Mouse (Mus musculus) lung, postnatal 36 days (tissue): ENCODE data around the gene Megf6.
A peak's percentile ranks its signal among the peaks of the same experiment; 100 is the strongest.

Experiments
- DNase-seq: peaks from one replicate; pipeline ENCODE4 v3.0.0; 2022; ENCODE audit warnings: mixed read lengths

Megf6 gene

GRCm38 (mm10) chr4:154260755-154261154 lies 90.2 kb downstream of the Megf6 start:
- no peak for DNase-seq

GRCm38 (mm10) chr4:154262071-154262470 lies 91.5 kb downstream of the Megf6 start:
- DNase-seq: no peak

- no peak for DNase-seq
These were observed 97.0 kb downstream of the Megf6 start for GRCm38 (mm10) chr4:154267511-154267910.

- DNase-seq: peak; percentile 14
These were observed 99.0 kb downstream of the Megf6 start for GRCm38 (mm10) chr4:154269520-154269919.

- peak; percentile 85 for DNase-seq
These were observed 102.5 kb downstream of the Megf6 start for GRCm38 (mm10) chr4:154273000-154273399.

GRCm38 (mm10) chr4:154279481-154279880 lies 109.0 kb downstream of the Megf6 start:
- DNase-seq: no peak

- no peak for DNase-seq
These were observed 113.1 kb downstream of the Megf6 start for GRCm38 (mm10) chr4:154283671-154284070.

- DNase-seq: peak; percentile 22
These were observed 123.2 kb downstream of the Megf6 start for GRCm38 (mm10) chr4:154293735-154294201.

GRCm38 (mm10) chr4:154294262-154294731 lies 123.8 kb downstream of the Megf6 start:
- peak; percentile 21 for DNase-seq

- DNase-seq: peak; percentile 70
These were observed 127.2 kb downstream of the Megf6 start for GRCm38 (mm10) chr4:154297761-154298160.

- DNase-seq: peak; percentile 84
These were observed 129.2 kb downstream of the Megf6 start for GRCm38 (mm10) chr4:154299541-154300271.

- peak; percentile 46 for DNase-seq
These were observed 130.9 kb downstream of the Megf6 start, which contains the start of gene Arhgef16 for GRCm38 (mm10) chr4:154301466-154301881. Gene Arhgef16, minus strand, starts transcription at chr4:154301676.

GRCm38 (mm10) chr4:154309131-154309530 lies 138.6 kb downstream of the Megf6 start:
- DNase-seq: no peak

GRCm38 (mm10) chr4:154310576-154311262 lies 140.2 kb downstream of the Megf6 start:
- DNase-seq: no peak

- DNase-seq: no peak
These were observed 141.7 kb downstream of the Megf6 start for GRCm38 (mm10) chr4:154312143-154312812.

GRCm38 (mm10) chr4:154312935-154313621 lies 142.5 kb downstream of the Megf6 start:
- DNase-seq: no peak

- DNase-seq: no peak
These were observed 143.1 kb downstream of the Megf6 start for GRCm38 (mm10) chr4:154313622-154313967.
